Mouse (Mus musculus): ENCODE measurements at regions not wholly inside any gene's neighbourhood (a gene's known extent, or its start where the extent isn't known, plus 50 kb on each side); places are given as distances from the start of the nearest gene placed in this dataset.
A peak's percentile ranks its signal among the peaks of the same experiment; 100 is the strongest.

DNA sequence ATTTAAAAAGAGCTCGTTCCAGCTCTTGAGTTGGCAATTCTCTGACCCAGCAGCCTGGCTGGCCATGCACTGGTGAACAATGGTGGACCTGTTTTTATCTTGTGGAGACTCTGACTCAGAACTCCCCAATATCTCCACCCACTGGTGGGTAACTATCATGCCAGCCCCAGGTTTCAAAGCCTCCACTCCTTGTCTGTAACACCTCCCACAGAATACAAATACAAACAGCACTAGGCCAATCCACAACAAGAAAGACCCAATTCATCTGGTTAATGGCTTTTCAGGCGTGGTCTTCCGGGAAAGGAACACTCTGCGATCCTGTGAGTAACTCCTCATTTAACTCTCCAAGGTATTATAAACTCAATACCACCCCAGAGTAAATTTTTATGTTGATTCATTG is 663.8 kb upstream of the Adarb2 start:
- Histone ChIP-seq H3K4me3 (ENCODE audit: low read depth, low read length) (no peak overlapping the region), H3K4me1 (replicated peaks; ENCODE audit: control insufficient read depth, insufficient read depth, low read length) (no peaks in the 10 kb centered on the region), H3K9me3 (ENCODE audit: control insufficient read depth, low read length) (no peaks in the 10 kb centered on the region), H3K27ac (ENCODE audit: low read depth, low read length) (no peak overlapping the region), H3K9ac (ENCODE audit: low read length) (no peak overlapping the region), H3K36me3 (ENCODE audit: control insufficient read depth, insufficient read depth, low read length) (no peaks in the 10 kb centered on the region), H3K27me3 (ENCODE audit: control insufficient read depth, insufficient read depth, low read length) (no peaks in the 10 kb centered on the region), H3K4me2 (ENCODE audit: low read depth, low read length, severe bottlenecking) (no peak overlapping the region)
- ATAC-seq (replicated peaks; ENCODE audit: low FRiP score): no peak
- 87% methylated on average over 4 of the region's 4 CpGs for WGBS
- no peak for DNase-seq (ENCODE audit: low spot score)

- 58% methylated on average over 3 of the region's 3 CpGs for WGBS
- Histone ChIP-seq H3K4me2 (ENCODE audit: low read depth, low read length, severe bottlenecking) (no peak overlapping the region), H3K36me3 (ENCODE audit: control insufficient read depth, insufficient read depth, low read length) (no peaks in the 10 kb centered on the region), H3K9me3 (ENCODE audit: control insufficient read depth, low read length) (no peaks in the 10 kb centered on the region), H3K4me3 (ENCODE audit: low read depth, low read length) (no peak overlapping the region), H3K27ac (ENCODE audit: low read depth, low read length) (no peak overlapping the region), H3K27me3 (ENCODE audit: control insufficient read depth, insufficient read depth, low read length) (no peaks in the 10 kb centered on the region), H3K4me1 (replicated peaks; ENCODE audit: control insufficient read depth, insufficient read depth, low read length) (no peaks in the 10 kb centered on the region), H3K9ac (ENCODE audit: low read length) (no peak overlapping the region)
- ATAC-seq (replicated peaks; ENCODE audit: low FRiP score) (peak; percentile 79), DNase-seq (ENCODE audit: low spot score) (no peak)
These were observed 618.6 kb upstream of the Adarb2 start for GRCm38 (mm10) chr13:7584022-7584421.
